Mouse (Mus musculus): ENCODE data around the gene Map2k2. TPM values are rescaled to one million over a fixed set of nuclear protein-coding genes. Genes with fewer than 3 reads are reported as not detected.

The Map2k2 gene
- total RNA-seq, 2 experiments from 2014 or later, result 116 to 122 TPM

Small RNAs within 50 kb of the gene (microRNA-seq; reads per million reads assigned to microRNA genes)
- gene Mir5615-1 (0 reads per million in 2 experiments), gene Mir5615-2 (0 reads per million in 2 experiments)

Other genes with a start within 250 kb of the Map2k2 start
- under 1 TPM; 0.13 to 0.18 TPM for gene Tmprss9, start 234.1 kb upstream of the Map2k2 start, total RNA-seq (2021)
- gene Timm13, start 204.9 kb upstream of the Map2k2 start, total RNA-seq (2021), result 100 to 1,000 TPM; 145 to 157 TPM
- 10 to 100 TPM; 19.7 to 20.1 TPM for gene Lmnb2, start 187.7 kb upstream of the Map2k2 start, total RNA-seq (2021)
- gene Gadd45b, start 175.8 kb upstream of the Map2k2 start, total RNA-seq (2021), result 10 to 100 TPM; 11.9 to 12.5 TPM
- gene Gng7, start 91.0 kb upstream of the Map2k2 start, total RNA-seq (2021), result 100 to 1,000 TPM; 120 to 135 TPM
- gene Diras1, start 80.3 kb upstream of the Map2k2 start, total RNA-seq (2021), result 100 to 1,000 TPM; 113 to 117 TPM
- gene Slc39a3, start 68.5 kb upstream of the Map2k2 start, total RNA-seq (2021), result 10 to 100 TPM; 70.9 to 76.3 TPM
- 100 to 1,000 TPM; 178 to 186 TPM for gene Sgta, start 45.7 kb upstream of the Map2k2 start, total RNA-seq (2021)
- gene Thop1, start 35.9 kb upstream of the Map2k2 start, total RNA-seq (2021), result 10 to 100 TPM; 51.1 to 51.2 TPM
- under 1 TPM; 0.15 to 0.44 TPM for gene Creb3l3, start 7.0 kb upstream of the Map2k2 start, total RNA-seq (2021)
- 10 to 100 TPM; 74.8 to 76.0 TPM for gene Zbtb7a, start 29.3 kb downstream of the Map2k2 start, total RNA-seq (2021)
- 10 to 100 TPM; 23.7 to 29.9 TPM for gene Pias4, start 62.0 kb downstream of the Map2k2 start, total RNA-seq (2021)
- 100 to 1,000 TPM; 936 to 941 TPM for gene Eef2, start 70.7 kb downstream of the Map2k2 start, total RNA-seq (2021)
- 10 to 100 TPM; 72.2 to 73.3 TPM for gene Dapk3, start 77.1 kb downstream of the Map2k2 start, total RNA-seq (2021)
- gene 4930442H23Rik, start 77.9 kb downstream of the Map2k2 start, total RNA-seq (2021), result not detected
- under 1 TPM in 1 of 2 experiments, not detected in 1; 0.17 TPM for gene Nmrk2, start 96.1 kb downstream of the Map2k2 start, total RNA-seq (2021)
- gene Atcay, start 124.9 kb downstream of the Map2k2 start, total RNA-seq (2021), result 100 to 1,000 TPM; 196 to 211 TPM
- 10 to 100 TPM; 66.1 to 66.7 TPM for gene Zfr2, start 127.2 kb downstream of the Map2k2 start, total RNA-seq (2021)
- 100 to 1,000 TPM; 226 to 227 TPM for gene Matk, start 147.0 kb downstream of the Map2k2 start, total RNA-seq (2021)
- 10 to 100 TPM; 39.0 to 41.4 TPM for gene Mrpl54, start 161.0 kb downstream of the Map2k2 start, total RNA-seq (2021)
- 10 to 100 TPM; 34.8 to 35.8 TPM for gene Apba3, start 161.0 kb downstream of the Map2k2 start, total RNA-seq (2021)
- under 1 TPM; 0.15 to 0.47 TPM for gene Tjp3, start 185.7 kb downstream of the Map2k2 start, total RNA-seq (2021)
- gene Pip5k1c, start 187.0 kb downstream of the Map2k2 start, total RNA-seq (2021), result 100 to 1,000 TPM; 391 to 396 TPM
- 10 to 100 TPM; 25.1 to 27.2 TPM for gene Cactin, start 215.2 kb downstream of the Map2k2 start, total RNA-seq (2021)
- 1 to 10 TPM; 1.3 to 1.5 TPM for gene Tbxa2r, start 222.8 kb downstream of the Map2k2 start, total RNA-seq (2021)
- under 1 TPM; 0.51 to 0.97 TPM for gene Gipc3, start 237.4 kb downstream of the Map2k2 start, total RNA-seq (2021)
- gene Hmg20b, start 244.6 kb downstream of the Map2k2 start, total RNA-seq (2021), result 10 to 100 TPM; 21.4 to 23.3 TPM

Data from left cerebral cortex, postnatal 14 days (tissue).